Mouse (Mus musculus) liver, adult 2 months (tissue): Measurements from ENCODE around the gene Odf3l2.

Source experiments
- CTCF ChIP-seq: fragments of 200-500 bp; IDR thresholded peaks from 2 replicates; pipeline ENCODE4 v1.5.1; 2011; ENCODE audit warnings: low read depth, low read length, control low read depth
- POLR2A ChIP-seq: fragments of 200-500 bp; IDR thresholded peaks from 2 replicates; pipeline ENCODE4 v1.6.1; 2011; ENCODE audit warnings: low read length, control low read depth; ENCODE audit not compliant: insufficient read depth; ENCODE audit errors: extremely low read depth

DNA sequence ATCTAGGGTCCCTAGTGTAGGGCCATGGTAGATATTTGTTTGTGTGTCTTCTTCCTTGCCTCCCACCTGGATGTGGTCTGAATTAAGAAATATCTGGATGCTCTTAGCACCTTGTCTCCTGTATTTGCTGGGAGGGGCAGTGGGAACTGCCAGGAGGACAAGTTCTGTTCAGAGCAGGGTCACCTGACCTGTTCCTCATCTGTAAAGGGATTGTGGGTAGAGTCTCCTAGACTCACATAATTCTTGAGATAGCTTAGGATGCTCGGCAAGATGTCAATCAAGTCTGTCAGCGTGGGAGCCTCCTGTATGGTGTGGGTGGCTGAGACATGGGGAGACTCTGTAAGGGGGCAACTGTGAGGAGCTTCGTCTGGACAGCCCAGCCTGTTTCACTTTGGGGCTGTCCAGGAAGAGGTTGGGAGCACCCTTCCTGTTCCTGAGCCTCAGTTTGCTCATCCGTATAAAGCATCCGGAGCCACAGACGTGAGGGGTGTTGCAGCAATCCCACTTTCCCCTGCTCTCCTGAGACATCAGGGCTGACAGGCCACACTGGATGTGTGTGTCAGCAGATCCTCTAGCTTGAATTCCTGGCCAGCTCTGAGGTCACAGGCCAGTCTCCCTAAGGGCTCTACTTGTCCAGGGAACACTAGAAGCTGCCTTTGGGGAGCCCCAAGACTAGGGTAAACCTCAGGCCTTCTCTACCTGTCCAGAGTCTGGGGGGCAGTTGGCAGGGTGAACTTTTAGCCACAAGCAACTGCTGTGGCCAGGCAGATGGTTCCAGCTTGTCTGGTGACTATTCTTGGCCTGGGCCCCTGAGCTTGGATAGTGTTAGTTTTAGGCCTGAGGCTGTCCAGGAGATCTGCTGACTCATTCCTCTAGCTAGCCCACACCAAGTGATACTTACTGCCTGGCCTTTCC lies 38.4 kb upstream of the Odf3l2 start:
- no peak for TF ChIP-seq CTCF
- no peak for TF ChIP-seq POLR2A
